Mouse (Mus musculus): ENCODE data around the gene Gpx5.

The Gpx5 gene

DNA sequence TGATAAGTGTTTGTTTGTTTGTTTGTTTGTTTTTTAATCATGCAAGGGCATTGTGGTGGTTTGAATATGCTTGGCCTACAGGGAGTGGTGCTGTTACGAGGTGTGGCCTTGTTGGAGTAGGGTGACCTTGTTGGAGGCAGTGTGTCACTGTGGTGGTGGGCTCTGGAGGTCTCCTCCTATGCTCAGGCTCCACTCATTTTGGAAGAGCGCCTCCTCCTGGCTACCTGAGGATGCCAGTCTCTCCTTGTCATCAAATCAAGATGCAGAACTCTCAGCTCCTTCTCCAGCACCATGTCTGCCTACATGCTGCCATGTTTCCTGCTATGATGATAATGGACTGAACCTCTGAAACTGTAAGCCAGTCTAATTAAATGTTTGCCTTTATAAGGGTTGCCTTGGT lies 26.8 kb downstream of the Gpx5 start:
- 67% methylated on average over 2 of the region's 2 CpGs for WGBS

DNA sequence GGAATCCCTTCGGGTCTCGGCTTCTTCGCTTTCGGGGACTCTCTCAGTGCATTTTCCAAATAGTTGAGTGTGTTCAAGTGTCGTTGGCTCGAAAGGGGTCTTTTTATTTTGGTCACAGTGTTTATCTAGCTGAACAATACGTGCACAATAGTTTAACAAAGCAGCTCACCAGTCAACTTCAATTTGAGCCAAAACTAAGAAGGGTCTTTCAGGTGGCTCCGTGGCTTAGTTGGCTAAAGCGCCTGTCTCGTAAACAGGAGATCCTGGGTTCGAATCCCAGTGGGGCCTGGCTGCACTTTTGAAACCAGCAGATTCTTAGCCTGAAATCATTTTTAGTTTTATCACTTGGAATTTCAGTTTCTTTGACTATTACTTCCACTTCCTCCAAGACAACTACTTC lies 28.2 kb downstream of the Gpx5 start:
- WGBS, result 5% methylated on average over 11 of the region's 11 CpGs

DNA sequence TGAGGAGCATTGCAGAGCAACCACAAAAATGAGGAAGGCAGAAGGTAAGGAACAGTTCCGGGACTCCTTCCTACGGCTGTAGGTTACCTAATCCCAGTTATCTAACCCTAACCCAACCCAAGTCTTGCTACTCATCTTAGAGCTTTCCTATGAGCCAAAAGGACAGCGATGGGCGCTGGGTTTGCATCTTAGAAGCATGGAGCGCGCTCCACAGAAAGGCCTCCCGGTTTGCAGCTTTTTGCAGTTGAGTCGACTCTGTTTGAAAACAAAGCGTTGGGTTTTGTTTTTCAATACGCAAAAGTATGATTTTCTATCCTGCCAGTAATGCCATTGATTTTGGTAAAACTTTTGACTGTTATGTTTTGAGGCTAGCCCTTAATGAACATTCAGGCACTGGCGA lies 28.6 kb downstream of the Gpx5 start:
- WGBS, result 10% methylated on average over 11 of the region's 11 CpGs

DNA sequence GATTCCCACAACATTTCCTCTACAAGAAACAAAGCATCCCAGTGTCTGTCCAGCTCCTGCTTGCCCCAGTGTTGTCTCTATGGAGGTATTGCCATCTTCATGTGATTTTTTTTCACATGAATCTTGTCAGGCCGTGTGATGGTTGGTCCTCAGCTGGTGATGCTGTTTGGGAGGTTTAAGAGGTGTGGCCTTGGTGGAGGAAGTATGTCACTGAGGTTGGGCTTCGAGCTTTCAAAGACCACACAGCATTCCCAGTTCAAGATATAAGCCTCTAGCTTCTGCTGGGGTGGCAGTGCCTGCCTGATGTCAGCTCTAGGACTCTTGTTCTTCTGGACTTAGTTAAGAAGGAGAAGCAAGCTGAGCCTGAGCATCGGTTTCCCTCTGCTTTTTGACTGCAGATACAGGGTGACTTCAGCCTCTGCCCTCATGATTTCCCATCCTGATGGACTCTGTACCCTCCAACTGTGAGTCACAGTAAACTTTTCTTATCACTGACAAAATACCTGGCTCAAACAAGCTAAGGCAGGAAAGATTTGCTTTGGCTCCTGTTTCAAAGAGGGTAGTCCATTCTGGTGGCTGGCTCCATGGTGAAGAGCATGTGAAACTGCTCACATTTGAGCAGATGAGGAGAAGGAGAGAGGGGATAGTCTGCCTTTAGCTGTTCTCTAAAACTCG lies 29.6 kb downstream of the Gpx5 start:
- WGBS, result 74% methylated on average over 4 of the region's 4 CpGs

DNA sequence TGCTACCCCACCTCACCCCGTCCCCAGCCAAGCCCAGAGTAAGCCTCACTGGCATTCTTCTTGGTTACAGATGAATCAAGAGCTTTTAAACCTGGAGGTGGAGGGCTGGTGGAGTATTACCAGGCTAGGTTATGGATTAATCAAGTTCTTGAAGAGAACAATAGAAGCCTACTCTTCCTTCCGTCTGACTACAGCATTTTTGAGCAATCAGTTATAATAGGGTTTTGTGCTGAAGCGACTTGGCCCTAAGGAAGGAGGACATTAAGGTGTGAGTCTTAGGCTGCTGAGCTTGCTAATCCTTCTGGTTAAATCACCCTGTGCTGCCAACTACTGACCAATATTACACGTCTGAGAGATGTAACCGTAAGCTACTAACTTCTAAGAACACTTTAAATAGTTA lies 32.2 kb downstream of the Gpx5 start:
- WGBS, result 38% methylated on average over 5 of the region's 5 CpGs

DNA sequence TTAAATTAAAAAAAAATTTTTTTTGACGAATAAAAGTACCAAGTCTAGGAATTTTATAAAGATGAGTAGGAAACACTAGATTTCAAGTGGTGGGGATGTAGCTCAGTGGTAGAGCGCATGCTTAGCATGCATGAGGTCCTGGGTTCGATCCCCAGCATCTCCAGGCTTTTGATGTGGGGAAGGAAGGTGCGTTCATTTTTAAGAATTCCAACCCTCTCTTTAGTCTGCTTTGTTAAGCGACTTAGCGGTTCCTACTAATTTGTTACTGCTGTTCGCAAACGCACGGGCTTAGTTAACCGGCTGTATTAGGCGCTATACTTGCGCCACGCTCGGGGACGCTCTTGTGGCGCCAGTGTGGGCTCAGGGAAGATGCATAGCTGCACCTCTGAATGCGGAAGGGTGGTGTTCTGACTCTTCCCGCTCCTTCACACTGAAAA lies 32.8 kb downstream of the Gpx5 start:
- 2% methylated on average over 18 of the region's 18 CpGs for WGBS

DNA sequence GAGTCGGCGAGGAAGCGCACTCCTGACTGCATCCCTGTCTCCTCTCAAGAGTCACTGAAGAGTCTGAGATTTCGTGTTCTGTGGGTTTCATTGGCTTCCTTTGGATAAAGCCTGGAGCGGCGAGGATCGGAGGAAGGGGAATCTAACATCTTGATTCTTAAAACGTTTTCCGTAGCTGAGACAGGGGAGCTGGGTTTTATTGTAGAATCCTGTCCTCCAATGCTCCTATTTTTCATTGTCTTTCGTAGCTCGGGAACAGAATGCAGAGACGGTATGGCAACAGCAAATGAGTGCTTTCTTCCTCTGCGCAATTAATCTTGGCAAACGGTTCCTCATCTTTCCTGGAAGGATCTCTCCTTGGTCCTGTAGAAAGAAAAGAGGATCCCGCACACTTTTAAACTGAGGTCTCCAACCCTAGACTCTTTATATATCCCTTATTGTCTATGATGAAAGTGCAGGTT lies 33.3 kb downstream of the Gpx5 start:
- WGBS, result 1% methylated on average over 15 of the region's 15 CpGs

DNA sequence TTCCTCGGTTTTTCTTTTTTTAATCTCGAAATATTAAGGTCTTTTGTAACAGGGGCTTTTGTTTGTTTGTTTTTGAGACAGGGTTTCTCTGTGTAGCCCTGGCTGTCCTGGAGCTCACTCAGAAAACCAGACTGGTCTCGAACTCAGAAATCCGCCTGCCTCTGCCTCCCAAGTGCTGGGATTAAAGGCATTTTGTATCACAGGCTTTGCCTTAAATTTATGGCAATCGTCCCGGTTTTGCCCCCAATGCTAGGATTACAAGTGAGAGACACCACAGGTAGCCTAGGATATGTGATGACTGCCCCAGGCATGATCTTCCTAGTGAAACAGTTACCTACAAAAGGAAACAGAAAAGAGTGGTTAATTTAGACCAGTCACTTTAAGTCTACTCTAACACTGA lies 34.0 kb downstream of the Gpx5 start:
- 21% methylated on average over 6 of the region's 6 CpGs for WGBS

DNA sequence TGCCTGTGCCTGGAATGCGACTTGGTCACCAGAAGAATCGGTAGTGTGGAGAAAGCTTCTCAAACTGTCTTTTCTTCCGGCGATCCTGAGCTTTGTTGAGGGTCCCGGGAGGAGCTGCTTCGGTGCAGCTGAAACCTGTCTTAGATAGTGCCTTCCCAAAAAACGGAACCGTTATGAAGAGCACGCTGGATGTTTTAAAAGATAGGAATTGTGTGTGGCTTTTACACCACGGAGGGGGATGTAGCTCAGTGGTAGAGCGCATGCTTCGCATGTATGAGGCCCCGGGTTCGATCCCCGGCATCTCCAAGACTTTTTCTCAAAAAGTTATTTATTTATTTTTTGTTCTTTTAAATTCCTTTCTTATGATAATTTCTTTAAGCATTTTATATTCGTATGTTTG lies 38.5 kb downstream of the Gpx5 start:
- WGBS, result 2% methylated on average over 16 of the region's 16 CpGs

DNA sequence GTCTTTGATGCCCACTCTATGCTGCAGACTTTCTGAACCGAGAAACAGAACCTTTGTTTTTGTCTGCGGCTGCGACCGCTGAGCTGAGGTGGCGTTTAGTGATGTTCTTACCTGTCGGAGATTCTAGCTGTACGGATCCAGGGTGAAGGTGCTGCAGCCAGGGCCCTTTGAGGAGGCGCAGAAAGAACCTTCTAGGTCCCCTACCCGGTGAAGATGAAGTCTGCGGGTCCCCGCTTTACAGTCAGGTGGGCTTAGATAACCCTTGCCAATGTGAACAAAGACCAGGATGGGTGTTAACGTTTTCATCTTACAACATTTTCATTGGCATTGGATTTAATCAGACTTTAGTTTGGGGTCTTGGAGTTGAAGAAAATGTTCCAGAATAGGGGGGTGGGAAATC lies 39.0 kb downstream of the Gpx5 start:
- WGBS, result 2% methylated on average over 12 of the region's 12 CpGs

DNA sequence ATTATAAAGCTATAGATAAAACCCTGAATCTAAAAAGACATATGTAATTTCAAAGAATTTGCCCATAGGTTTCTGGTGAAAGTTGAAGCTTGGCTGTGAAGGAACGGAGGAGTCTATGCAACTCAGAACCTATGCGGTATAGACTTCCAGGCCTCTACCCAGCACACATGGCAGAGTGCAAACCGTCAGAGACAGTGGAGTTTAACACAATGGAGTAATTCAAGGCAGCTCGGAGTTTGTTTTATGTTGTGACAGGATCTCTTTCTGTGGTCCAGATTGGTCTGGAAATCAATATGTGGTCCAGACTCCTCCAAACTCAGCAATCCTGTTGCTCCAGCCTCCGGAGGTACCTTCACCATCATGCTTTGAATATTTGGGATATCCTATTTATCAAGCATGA lies 39.5 kb downstream of the Gpx5 start:
- 37% methylated on average over 5 of the region's 5 CpGs for WGBS

DNA sequence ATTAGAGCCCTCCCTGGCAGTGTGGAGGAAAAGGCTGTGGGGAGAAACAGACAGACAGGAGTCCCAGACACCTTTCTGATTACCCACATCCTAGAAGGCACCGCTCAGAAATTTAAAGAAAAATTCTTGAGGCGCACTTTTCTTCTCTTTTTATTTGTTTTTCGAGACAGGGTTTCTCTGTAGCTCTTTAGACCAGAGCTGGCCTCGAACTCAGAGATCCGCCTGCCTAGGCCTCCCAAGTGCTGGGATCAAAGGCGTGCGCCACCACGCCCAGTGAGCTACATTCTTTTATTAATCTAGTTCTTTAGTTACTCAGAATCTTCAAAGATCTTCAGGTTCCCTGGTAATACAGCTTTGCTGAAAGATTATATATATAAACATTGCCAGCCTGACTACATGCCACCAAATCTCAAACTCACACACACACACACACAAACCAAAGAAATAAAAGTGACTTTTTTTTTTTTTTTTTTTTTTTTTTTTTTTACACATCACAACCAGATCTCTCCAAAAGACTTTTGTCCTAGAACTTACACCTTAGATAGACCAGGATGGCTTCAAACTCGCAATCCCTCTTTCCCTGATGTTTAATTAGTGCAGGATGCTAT lies 42.4 kb downstream of the Gpx5 start:
- 77% methylated on average over 9 of the region's 9 CpGs for WGBS

DNA sequence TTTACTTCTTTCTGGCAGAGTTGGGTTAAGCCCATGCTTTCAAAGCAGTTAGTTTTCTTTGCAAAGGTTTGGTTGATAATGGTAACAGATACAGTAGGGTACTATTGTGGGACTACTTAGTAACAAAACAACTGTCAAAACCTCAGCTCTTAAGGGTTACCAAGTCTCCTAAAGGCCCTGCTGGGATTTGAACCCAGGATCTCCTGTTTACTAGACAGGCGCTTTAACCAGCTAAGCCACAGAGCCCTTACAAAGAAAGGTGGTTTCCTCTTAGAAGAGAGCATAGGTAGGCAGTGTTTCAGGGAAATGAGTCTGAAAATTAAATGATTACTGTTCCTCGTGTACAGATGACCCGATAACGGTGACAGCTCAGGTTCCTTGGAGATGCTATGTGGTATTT lies 43.5 kb downstream of the Gpx5 start:
- 54% methylated on average over 4 of the region's 4 CpGs for WGBS

DNA sequence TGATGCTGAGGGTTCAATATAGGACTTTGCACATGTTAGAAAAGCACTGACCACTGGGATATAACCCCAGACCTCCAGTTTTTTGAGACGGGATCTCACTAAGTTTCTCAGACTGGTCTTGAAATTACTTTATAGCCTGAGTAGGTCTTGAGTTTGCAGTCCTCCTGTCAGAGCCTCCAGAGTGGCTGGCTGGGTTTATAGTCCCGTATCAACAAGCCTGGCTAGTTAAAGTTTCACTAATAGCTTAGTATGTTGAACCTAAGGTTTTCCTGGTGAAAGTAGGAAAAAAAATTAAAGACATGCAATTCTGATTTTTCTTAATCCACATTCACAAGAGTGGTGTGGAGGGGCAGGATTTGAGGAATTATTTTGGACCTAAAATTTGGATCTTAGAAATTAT lies 46.3 kb downstream of the Gpx5 start:
- 85% methylated on average over 2 of the region's 2 CpGs for WGBS

DNA sequence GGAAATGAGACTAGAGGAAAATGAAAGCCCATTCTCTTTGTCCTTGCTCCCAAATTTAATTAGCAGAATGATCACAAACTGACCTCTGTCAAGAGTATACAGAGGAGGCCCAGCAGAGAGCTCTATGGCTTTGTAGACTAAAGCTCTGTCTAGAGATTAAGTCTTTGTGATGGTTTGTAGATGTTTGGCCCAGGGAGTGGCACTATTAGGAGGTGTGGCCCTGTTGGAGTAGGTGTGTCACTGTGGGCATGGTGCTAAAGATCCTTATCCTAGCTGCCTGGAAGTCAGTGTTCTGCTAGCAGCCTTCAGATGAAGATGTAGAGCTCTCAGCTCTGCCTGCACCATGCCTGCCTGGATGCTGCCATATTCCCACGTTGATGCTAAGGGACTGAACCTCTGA lies 47.6 kb downstream of the Gpx5 start:
- WGBS, result 31% methylated on average over 1 of the region's 1 CpGs

DNA sequence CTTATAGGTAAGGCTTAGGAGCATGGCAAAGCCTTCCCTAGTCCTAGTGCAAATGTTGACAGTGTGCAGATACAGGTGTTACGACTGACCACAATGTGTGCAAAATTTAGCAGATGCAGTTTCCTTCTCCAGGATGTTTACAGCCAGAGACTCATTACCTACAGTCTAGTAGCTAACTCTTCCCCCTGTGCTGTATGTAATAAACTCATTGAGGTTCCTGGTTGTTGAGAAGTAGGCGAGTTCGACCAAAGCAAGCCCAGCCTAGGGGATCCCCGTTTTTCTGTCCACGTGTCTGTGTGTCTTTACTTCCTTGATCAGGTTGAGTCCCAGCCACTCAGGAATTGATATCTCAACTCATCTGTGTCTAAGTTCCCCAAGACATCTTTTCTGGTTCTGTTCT lies 48.4 kb downstream of the Gpx5 start:
- WGBS, result 85% methylated on average over 5 of the region's 5 CpGs

DNA sequence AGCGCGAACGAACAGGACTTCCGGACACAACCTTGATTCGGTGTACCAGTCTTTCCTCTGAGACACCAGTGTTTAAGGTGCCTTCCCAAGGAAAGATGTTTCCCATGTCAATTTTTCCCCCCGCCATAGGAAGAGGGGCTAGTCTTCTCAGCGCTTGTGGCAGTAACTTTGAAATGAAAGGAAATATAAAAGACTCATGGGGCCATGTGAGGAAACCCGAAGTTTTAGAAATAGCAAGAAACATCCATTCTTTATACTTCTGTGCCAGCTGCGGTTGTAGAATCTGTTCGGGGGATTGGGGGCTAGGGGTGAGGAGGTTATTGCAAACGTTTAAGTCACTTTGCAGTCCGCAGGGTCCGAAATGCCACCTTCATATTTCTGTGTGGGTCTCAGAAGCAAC lies 49.3 kb downstream of the Gpx5 start:
- 37% methylated on average over 13 of the region's 13 CpGs for WGBS

DNA sequence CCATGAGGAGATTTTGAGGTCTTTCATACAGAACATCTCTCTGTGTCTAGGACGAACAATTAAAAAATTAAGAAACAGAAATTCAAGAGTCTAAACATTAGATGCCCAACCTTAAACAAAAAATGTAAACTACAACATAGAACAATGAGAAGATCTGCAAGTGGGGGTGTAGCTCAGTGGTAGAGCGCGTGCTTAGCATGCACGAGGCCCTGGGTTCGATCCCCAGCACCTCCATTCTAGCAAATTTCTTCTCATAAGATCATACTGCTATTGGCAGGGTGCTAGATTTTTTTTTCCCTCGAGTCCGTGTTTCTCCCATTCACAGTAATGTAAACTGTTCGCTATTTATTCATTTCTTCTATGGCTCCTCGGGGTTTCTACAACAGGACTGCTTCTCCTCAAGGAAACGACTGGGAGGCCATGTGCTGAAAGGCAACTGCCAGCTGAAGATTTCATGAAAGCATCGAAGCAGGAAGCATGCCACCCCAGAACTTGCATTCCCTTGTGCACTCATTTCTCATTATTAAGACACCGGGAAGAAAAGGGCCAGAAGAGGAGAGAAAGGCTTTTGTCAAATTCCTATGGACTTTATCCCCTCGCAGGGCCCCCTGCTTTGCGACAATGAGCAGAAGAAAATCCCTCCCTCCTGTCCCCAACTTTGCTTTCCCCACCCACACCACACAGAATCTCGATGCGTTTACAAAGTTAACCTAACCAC lies 50.0 kb downstream of the Gpx5 start:
- 13% methylated on average over 16 of the region's 16 CpGs for WGBS

DNA sequence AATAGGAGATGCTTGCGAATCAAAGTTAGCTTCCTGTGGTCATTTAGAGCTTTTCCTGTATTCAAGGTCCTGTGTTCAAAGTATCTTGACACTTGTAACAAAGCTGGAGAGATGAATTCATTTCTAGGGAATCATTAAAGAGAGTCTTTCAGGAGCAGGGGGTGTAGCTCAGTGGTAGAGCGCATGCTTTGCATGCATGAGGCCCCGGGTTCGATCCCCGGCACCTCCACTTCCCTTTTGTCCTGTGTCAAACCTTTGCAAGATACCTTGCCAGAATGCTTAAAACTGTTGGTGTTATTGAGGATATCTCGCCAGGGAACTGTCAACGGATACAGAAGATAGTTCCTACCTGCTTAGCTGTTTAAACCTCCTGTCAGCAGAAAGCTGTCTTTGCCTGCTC lies 51.7 kb downstream of the Gpx5 start:
- WGBS, result 22% methylated on average over 7 of the region's 7 CpGs

DNA sequence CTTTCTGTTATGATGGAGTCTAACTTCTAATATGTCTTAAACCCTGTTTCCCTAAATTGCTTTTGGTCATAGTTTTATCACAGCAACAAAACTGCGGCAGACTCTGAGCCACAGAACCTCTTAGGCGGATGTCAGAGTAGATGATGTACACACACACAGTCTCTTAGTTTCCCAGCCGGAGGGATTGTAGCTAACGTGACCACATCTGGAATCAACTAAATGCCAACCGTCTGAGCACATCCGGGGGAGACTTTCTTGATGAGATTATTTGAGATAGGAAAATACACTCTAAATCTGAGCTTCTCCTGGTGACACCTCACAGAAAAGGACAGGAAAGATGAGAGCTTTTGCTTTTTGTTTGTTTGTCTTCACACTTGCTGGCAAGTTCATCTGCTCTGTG lies 55.4 kb downstream of the Gpx5 start:
- WGBS, result 81% methylated on average over 6 of the region's 6 CpGs

DNA sequence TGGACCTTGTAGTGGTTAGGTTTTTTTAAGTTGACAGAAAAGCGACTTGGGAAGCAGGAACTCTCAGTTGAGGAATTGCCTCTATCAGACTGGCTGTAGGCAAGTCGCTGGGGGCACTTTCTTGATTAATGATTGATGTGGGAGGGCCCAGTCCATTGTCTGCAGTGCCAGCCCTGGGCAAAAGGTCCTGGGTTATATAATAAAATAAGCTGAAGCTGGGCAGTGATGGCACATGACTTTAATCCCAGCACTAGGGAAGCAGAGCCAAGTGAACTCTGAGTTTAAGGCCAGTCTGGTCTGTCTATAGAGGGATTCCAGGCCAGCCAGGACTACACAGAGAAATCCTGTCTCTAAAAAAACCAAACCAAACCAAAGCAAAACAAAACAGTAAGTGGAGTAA lies 55.8 kb downstream of the Gpx5 start:
- 87% methylated on average over 2 of the region's 2 CpGs for WGBS

Data from cerebral cortex, adult 2 months (tissue).